ENCODE assay signal across 8 mouse cellular contexts in genomic region chr6:140714905-140715365, GRCm38 (mm10). TPM values are rescaled to one million over a fixed set of nuclear protein-coding genes. Genes with fewer than 3 reads are reported as not detected.
A peak's percentile ranks its signal among the peaks of the same experiment; 100 is the strongest.
DNase-seq lines count a peak whose midpoint lies in the region; ATAC-seq and TF ChIP-seq lines count a peak whose summit lies in the region.

No protein-coding gene starts in this region.

- H3K36me3 ChIP-seq in embryonic facial prominence, embryonic 10.5 days (replicated peaks): no peaks in the 10 kb centered on the region
- H3K36me3 ChIP-seq in heart, embryonic 14.5 days (ENCODE audit: control insufficient read depth, insufficient read depth, low read length): no peaks in the 10 kb centered on the region
- H3K36me3 ChIP-seq in kidney, postnatal 0 days (ENCODE audit: insufficient read depth, low read length): no peaks in the 10 kb centered on the region
- H3K36me3 ChIP-seq in liver, embryonic 11.5 days (ENCODE audit: control insufficient read depth, insufficient read depth, low read length): no peaks in the 10 kb centered on the region
- no peaks in the 10 kb centered on the region for H3K36me3 ChIP-seq in neural tube, embryonic 12.5 days
- no peaks in the 10 kb centered on the region for H3K36me3 ChIP-seq in stomach, postnatal 0 days (ENCODE audit: control insufficient read depth, insufficient read depth, low read length)

- no peak for TF ChIP-seq EP300 in stomach, postnatal 0 days (optimal IDR thresholded peaks at IDR 0.05)

- H3K27ac ChIP-seq in embryonic facial prominence, embryonic 10.5 days (replicated peaks): no peak overlapping the region
- H3K27ac ChIP-seq in heart, embryonic 14.5 days (replicated peaks in 1 of 2; ENCODE audit: control insufficient read depth in 1 of 2, insufficient read depth in 1 of 2, low read depth in 2 of 2, low read length in 2 of 2): no peak overlapping the region
- H3K27ac ChIP-seq in kidney, postnatal 0 days: no peak overlapping the region
- no peak overlapping the region for H3K27ac ChIP-seq in liver, embryonic 11.5 days (ENCODE audit: low read depth, low read length)
- H3K27ac ChIP-seq in neural tube, embryonic 12.5 days: no peak overlapping the region
- H3K27ac ChIP-seq in stomach, postnatal 0 days (replicated peaks): no peak overlapping the region

- peaks cover 8% of the 10 kb centered on the region; the same call in 1 of the 2 replicates for H3K27me3 ChIP-seq in embryonic facial prominence, embryonic 10.5 days (replicated peaks; ENCODE audit: low read depth, poor library complexity, severe bottlenecking)
- no peaks in the 10 kb centered on the region for H3K27me3 ChIP-seq in heart, embryonic 14.5 days (ENCODE audit: control insufficient read depth, insufficient read depth, low read length)
- no peaks in the 10 kb centered on the region for H3K27me3 ChIP-seq in kidney, postnatal 0 days (ENCODE audit: insufficient read depth, low read length)
- H3K27me3 ChIP-seq in liver, embryonic 11.5 days (replicated peaks; ENCODE audit: control insufficient read depth, insufficient read depth, low read length): no peaks in the 10 kb centered on the region; the same call in 1 of the 2 replicates
- peaks cover 5% of the 10 kb centered on the region; the same call in 1 of the 2 replicates for H3K27me3 ChIP-seq in neural tube, embryonic 12.5 days (replicated peaks)
- no peaks in the 10 kb centered on the region for H3K27me3 ChIP-seq in stomach, postnatal 0 days (ENCODE audit: control insufficient read depth, insufficient read depth, low read length)

- peak overlapping the region; percentile 30; the same call in 1 of the 2 replicates for H3K4me2 ChIP-seq in heart, embryonic 14.5 days (ENCODE audit: low read length)
- H3K4me2 ChIP-seq in kidney, postnatal 0 days (ENCODE audit: low read length): no peak overlapping the region
- no peak overlapping the region for H3K4me2 ChIP-seq in liver, embryonic 11.5 days
- H3K4me2 ChIP-seq in neural tube, embryonic 12.5 days (replicated peaks): no peak overlapping the region
- H3K4me2 ChIP-seq in stomach, postnatal 0 days (replicated peaks; ENCODE audit: low read depth): no peak overlapping the region

- WGBS in embryonic facial prominence, embryonic 10.5 days: 25% methylated on average over 10 of the region's 10 CpGs
- 16% methylated on average over 10 of the region's 10 CpGs for WGBS in heart, embryonic 14.5 days
- WGBS in kidney, postnatal 0 days: 25% methylated on average over 10 of the region's 10 CpGs
- 22% methylated on average over 10 of the region's 10 CpGs for WGBS in liver, embryonic 11.5 days
- 24% methylated on average over 10 of the region's 10 CpGs for WGBS in neural tube, embryonic 12.5 days
- 21% methylated on average over 10 of the region's 10 CpGs for whole genome bisulfite sequencing in stomach, postnatal 0 days

- TF ChIP-seq CTCF in kidney, postnatal 0 days (IDR thresholded peaks at IDR 0.05; ENCODE audit: low read depth): peak; percentile 97
- peak; percentile 96 for TF ChIP-seq CTCF in stomach, postnatal 0 days (IDR thresholded peaks at IDR 0.05; ENCODE audit: low read depth)

- 0 out of 2 replicates have a peak, but pooled peaks cover 3% of the 10 kb centered on the region for H3K4me1 ChIP-seq in embryonic facial prominence, embryonic 10.5 days
- no peaks in the 10 kb centered on the region for H3K4me1 ChIP-seq in heart, embryonic 14.5 days (ENCODE audit: control insufficient read depth in 2 of 2, insufficient read depth in 2 of 2, low read length in 2 of 2)
- no peaks in the 10 kb centered on the region for H3K4me1 ChIP-seq in kidney, postnatal 0 days (replicated peaks; ENCODE audit: insufficient read depth, low read length)
- no peaks in the 10 kb centered on the region for H3K4me1 ChIP-seq in liver, embryonic 11.5 days (replicated peaks; ENCODE audit: control insufficient read depth, insufficient read depth, low read length)
- no peaks in the 10 kb centered on the region for H3K4me1 ChIP-seq in neural tube, embryonic 12.5 days
- no peaks in the 10 kb centered on the region for H3K4me1 ChIP-seq in stomach, postnatal 0 days (replicated peaks; ENCODE audit: control insufficient read depth, insufficient read depth)

- ATAC-seq in heart, embryonic 14.5 days (ENCODE audit: insufficient number of reproducible peaks, insufficient read depth, low FRiP score, low read depth): no peak
- 0 out of 2 replicates have a peak, but pooled peaks have one; percentile 21 for ATAC-seq in kidney, postnatal 0 days (replicated peaks; ENCODE audit: low FRiP score, low read depth)
- peak; percentile 50 for ATAC-seq in liver, embryonic 11.5 days (replicated peaks; ENCODE audit: low FRiP score)
- peak; percentile 49; the same call in 1 of the 2 replicates for ATAC-seq in neural tube, embryonic 12.5 days (ENCODE audit: low FRiP score, low read depth)
- ATAC-seq in stomach, postnatal 0 days (ENCODE audit: low FRiP score, low TSS enrichment): peak; percentile 51; the same call in 1 of the 2 replicates

- DNase-seq in B cell, adult 2 months: peak; percentile 69 to 73
- peak; percentile 85 for DNase-seq in adrenal gland, postnatal 14 days
- DNase-seq in embryonic facial prominence, embryonic 10.5 days (ENCODE audit: low spot score): peak; percentile 80
- peak; percentile 92 for DNase-seq in kidney, postnatal 0 days (ENCODE audit: low spot score)
- peak; percentile 49 for DNase-seq in liver, embryonic 11.5 days (ENCODE audit: low spot score)
- peak; percentile 73 for DNase-seq in stomach, postnatal 0 days (ENCODE audit: low spot score)

- no peak overlapping the region for H3K4me3 ChIP-seq in embryonic facial prominence, embryonic 10.5 days
- no peak overlapping the region for H3K4me3 ChIP-seq in heart, embryonic 14.5 days (ENCODE audit: control insufficient read depth in 1 of 2, insufficient read depth in 1 of 2, low read depth in 1 of 2, low read length in 2 of 2)
- H3K4me3 ChIP-seq in kidney, postnatal 0 days (replicated peaks; ENCODE audit: low read depth, low read length): no peak overlapping the region
- H3K4me3 ChIP-seq in liver, embryonic 11.5 days (ENCODE audit: low read depth, low read length): no peak overlapping the region
- H3K4me3 ChIP-seq in neural tube, embryonic 12.5 days: no peak overlapping the region
- H3K4me3 ChIP-seq in stomach, postnatal 0 days (ENCODE audit: low read depth, low read length): no peak overlapping the region

- H3K9ac ChIP-seq in heart, embryonic 14.5 days (ENCODE audit: low read length): no peak overlapping the region
- no peak overlapping the region for H3K9ac ChIP-seq in kidney, postnatal 0 days (ENCODE audit: low read depth, low read length)
- H3K9ac ChIP-seq in liver, embryonic 11.5 days (ENCODE audit: low read depth, low read length): no peak overlapping the region
- H3K9ac ChIP-seq in neural tube, embryonic 12.5 days: no peak overlapping the region
- no peak overlapping the region for H3K9ac ChIP-seq in stomach, postnatal 0 days (ENCODE audit: low read length)

- no peaks in the 10 kb centered on the region for H3K9me3 ChIP-seq in embryonic facial prominence, embryonic 10.5 days
- no peaks in the 10 kb centered on the region; the same call in 1 of the 2 replicates for H3K9me3 ChIP-seq in heart, embryonic 14.5 days (ENCODE audit: control insufficient read depth, low read length)
- no peaks in the 10 kb centered on the region for H3K9me3 ChIP-seq in kidney, postnatal 0 days (replicated peaks; ENCODE audit: low read length)
- H3K9me3 ChIP-seq in liver, embryonic 11.5 days (ENCODE audit: control insufficient read depth, low read length): peaks cover under 1% of the 10 kb centered on the region; the same call in 1 of the 2 replicates
- H3K9me3 ChIP-seq in neural tube, embryonic 12.5 days: no peaks in the 10 kb centered on the region
- H3K9me3 ChIP-seq in stomach, postnatal 0 days (ENCODE audit: control insufficient read depth, low read length): no peaks in the 10 kb centered on the region

RNA-seq across cellular contexts. Expression of gene Gm11077, which starts 14.1 kb away (rescaled TPM):
- total RNA-seq in adrenal gland, postnatal 14 days (2021): not detected in 2 replicates
- polyA plus RNA-seq in embryonic facial prominence, embryonic 10.5 days (2016; fragmentation: Nextera tagmentation; extraction: Ambion mirVana): not detected in 2 replicates
- polyA plus RNA-seq in heart, embryonic 14.5 days (2014; fragmentation: Nextera tagmentation; extraction: Ambion mirVana): not detected in 2 replicates
- not detected in 2 replicates for polyA plus RNA-seq in kidney, postnatal 0 days (2015; fragmentation: Nextera tagmentation; extraction: Ambion mirVana)
- not detected in 2 replicates for polyA plus RNA-seq in liver, embryonic 11.5 days (2014; fragmentation: Nextera tagmentation; extraction: Ambion mirVana)
- not detected in 2 replicates for polyA plus RNA-seq in neural tube, embryonic 12.5 days (2016; fragmentation: Nextera tagmentation; extraction: Ambion mirVana)
- polyA plus RNA-seq in stomach, postnatal 0 days (2015; fragmentation: Nextera tagmentation; extraction: Ambion mirVana): not detected in 2 replicates
